Mouse (Mus musculus) myocyte (in vitro differentiated cells): ENCODE measurements around the gene Galnt6. TPM values are rescaled to one million over a fixed set of nuclear protein-coding genes. Genes with fewer than 3 reads are reported as not detected.

Experiments used
- H3K27me3 ChIP-seq: one replicate; pipeline ENCODE4 v1.6.1; 2011; ENCODE audit not compliant: control insufficient read depth, insufficient read depth, insufficient read length
- H3K36me3 ChIP-seq: one replicate; pipeline ENCODE4 v1.6.1; 2011; ENCODE audit not compliant: control insufficient read depth, insufficient read depth
- H3K4me2 ChIP-seq: one replicate; pipeline ENCODE4 v1.6.1; 2011; ENCODE audit warnings: low read depth, control low read depth
- H3K4me3 ChIP-seq: one replicate; pipeline ENCODE4 v1.5.1; 2011; ENCODE audit warnings: mild to moderate bottlenecking, control low read depth, moderate library complexity
- H3K79me2 ChIP-seq: one replicate; pipeline ENCODE4 v1.6.1; 2011; ENCODE audit not compliant: control insufficient read depth, insufficient read depth
- H3ac ChIP-seq: one replicate; pipeline ENCODE4 v1.6.1; 2011; ENCODE audit not compliant: control insufficient read depth, insufficient read length
- CEBPB ChIP-seq: IDR thresholded peaks from 2 replicates; pipeline ENCODE4 v1.6.1; 2011; ENCODE audit warnings: mild to moderate bottlenecking, moderate library complexity; ENCODE audit not compliant: poor library complexity, insufficient read depth, severe bottlenecking
- E2F4 ChIP-seq: IDR thresholded peaks from one replicate; pipeline ENCODE4 v1.6.1; 2011; ENCODE audit warnings: mild to moderate bottlenecking, control low read depth, moderate library complexity; ENCODE audit not compliant: insufficient read depth
- MAX ChIP-seq: IDR thresholded peaks from one replicate; pipeline ENCODE4 v1.6.1; 2011; ENCODE audit warnings: low read depth, mild to moderate bottlenecking, control low read depth
- MYOD1 ChIP-seq, 3 experiments: IDR thresholded peaks; one replicate each; pipeline ENCODE4 v1.6.1; 2011; ENCODE audit warnings: control low read depth in 2 of 3, low read depth in 2 of 3, mild to moderate bottlenecking in 2 of 3, moderate library complexity in 1 of 3; ENCODE audit not compliant: insufficient read length in 2 of 3, control insufficient read depth in 1 of 3
- MYOG ChIP-seq, 3 experiments: IDR thresholded peaks; one replicate each; pipeline ENCODE4 v1.6.1; 2011; ENCODE audit warnings: control low read depth in 2 of 3, low read depth in 2 of 3, mild to moderate bottlenecking in 2 of 3; ENCODE audit not compliant: insufficient read length in 2 of 3, control insufficient read depth in 1 of 3, insufficient read depth in 1 of 3
- POLR2A ChIP-seq: IDR thresholded peaks from one replicate; pipeline ENCODE4 v1.6.1; 2011; ENCODE audit warnings: low read depth, mild to moderate bottlenecking, control low read depth, moderate library complexity; ENCODE audit not compliant: insufficient read length
- POLR2AphosphoS2 ChIP-seq: IDR thresholded peaks from one replicate; pipeline ENCODE4 v1.6.1; 2011; ENCODE audit warnings: low read depth, control low read depth; ENCODE audit not compliant: insufficient read length
- REST ChIP-seq: IDR thresholded peaks from one replicate; pipeline ENCODE4 v1.6.1; 2011; ENCODE audit warnings: mild to moderate bottlenecking, control low read depth, moderate library complexity; ENCODE audit not compliant: insufficient read depth, insufficient read length
- SRF ChIP-seq: IDR thresholded peaks from one replicate; pipeline ENCODE4 v1.6.1; 2011; ENCODE audit warnings: low read depth; ENCODE audit not compliant: control insufficient read depth, insufficient read length
- TCF12 ChIP-seq: IDR thresholded peaks from one replicate; pipeline ENCODE4 v1.6.1; 2011; ENCODE audit warnings: mild to moderate bottlenecking, control low read depth; ENCODE audit not compliant: poor library complexity, insufficient read depth, severe bottlenecking
- TCF3 ChIP-seq: IDR thresholded peaks from one replicate; pipeline ENCODE4 v1.6.1; 2011; ENCODE audit warnings: low read depth, control low read depth; ENCODE audit not compliant: insufficient read length
- USF1 ChIP-seq: IDR thresholded peaks from one replicate; pipeline ENCODE4 v1.6.1; 2011; ENCODE audit warnings: low read depth, mild to moderate bottlenecking, control low read depth, moderate library complexity
- polyA plus RNA-seq: library from polyadenylated mRNA; unstranded; fragments of >200 nt; fragmentation: generic; extraction: Trizol; gene quantifications from one replicate; pipeline ENCODE4 v1.2.1, GENCODE M21; 2012; ENCODE audit warnings: missing spikeins

Galnt6 gene
- polyA plus RNA-seq, 1 experiment: 26.0 TPM

DNA sequence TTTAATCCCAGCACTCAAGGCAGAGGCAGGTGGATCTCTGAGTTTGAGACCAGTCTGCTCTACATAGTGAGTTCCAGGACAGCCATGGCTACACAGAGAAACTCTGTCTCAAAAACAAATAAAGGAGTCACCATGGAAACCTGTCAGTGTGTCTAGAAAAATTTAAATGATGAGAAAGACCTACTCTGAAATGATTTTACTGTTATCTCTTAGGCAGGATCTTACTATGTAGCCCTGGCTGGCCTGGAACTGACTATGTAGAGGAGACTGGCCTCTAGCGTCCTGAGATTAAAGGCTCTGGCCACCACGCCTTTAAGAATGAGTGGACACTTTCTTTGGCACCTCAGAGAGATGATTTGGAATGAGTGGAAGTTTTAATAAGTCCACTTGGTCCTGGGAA lies 23.3 kb upstream of the Galnt6 start:
- Histone ChIP-seq H3K79me2 (no peaks in the 10 kb centered on the region), H3K27me3 (no peaks in the 10 kb centered on the region), H3K4me2 (no peak overlapping the region), H3ac (no peak overlapping the region), H3K4me3 (no peak overlapping the region), H3K36me3 (no peaks in the 10 kb centered on the region)
- TF ChIP-seq TCF12 (no peak), MYOD1 (IDR thresholded peaks at IDR 0.05; ENCODE audit: control insufficient read depth in 1 of 3, insufficient read length in 2 of 3, low read depth in 2 of 3) (no peak), E2F4 (no peak), MYOG (IDR thresholded peaks at IDR 0.05; ENCODE audit: control insufficient read depth in 1 of 3, insufficient read depth in 1 of 3, insufficient read length in 2 of 3, low read depth in 2 of 3) (no peak), CEBPB (no peak), REST (no peak), SRF (no peak), POLR2AphosphoS2 (no peak), USF1 (no peak), TCF3 (no peak), POLR2A (no peak), MAX (no peak)

DNA sequence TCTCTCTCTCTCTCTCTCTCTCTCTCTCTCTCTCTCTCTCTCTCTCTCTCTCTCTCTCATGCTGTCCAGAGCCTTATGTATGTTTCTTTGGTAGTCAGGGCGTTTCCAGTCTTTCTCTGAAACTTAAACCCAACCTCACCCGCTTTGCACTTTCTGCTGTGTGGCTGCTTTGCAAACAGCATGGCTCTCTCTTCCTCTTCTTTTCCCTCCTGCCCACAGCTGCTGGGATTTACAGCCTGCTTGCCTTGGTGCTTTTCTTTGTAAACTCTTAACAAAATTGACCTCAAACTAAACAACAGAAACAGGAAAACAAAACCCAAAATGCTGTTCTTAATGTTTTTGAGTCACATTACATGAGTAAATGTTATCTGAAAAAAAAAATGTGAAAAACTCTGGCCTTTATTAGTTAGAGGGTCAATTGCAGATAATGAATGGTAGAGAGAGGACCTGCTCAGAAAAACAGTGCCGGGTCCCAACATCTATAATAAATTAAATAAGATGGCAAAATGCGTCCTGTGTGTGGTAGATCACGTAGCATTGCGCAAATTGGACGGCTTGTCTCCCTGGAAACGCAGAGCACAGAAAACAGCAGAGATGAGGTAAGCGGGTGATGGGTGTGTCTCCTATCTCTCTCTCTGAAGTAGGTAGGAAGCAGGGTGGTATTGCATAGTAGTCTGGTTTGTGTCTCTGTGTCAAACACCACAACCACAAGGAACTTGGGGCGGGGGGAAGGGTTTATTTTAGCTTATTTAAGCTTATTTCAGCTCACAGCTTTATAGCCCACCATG lies 20.8 kb upstream of the Galnt6 start:
- Histone ChIP-seq H3K27me3 (no peaks in the 10 kb centered on the region), H3K79me2 (no peaks in the 10 kb centered on the region), H3K4me3 (no peak overlapping the region), H3K36me3 (no peaks in the 10 kb centered on the region), H3ac (no peak overlapping the region), H3K4me2 (peak overlapping the region; percentile 13)
- TF ChIP-seq CEBPB (0 out of 2 replicates have a peak, but pooled peaks have one; percentile 51), E2F4 (no peak)

DNA sequence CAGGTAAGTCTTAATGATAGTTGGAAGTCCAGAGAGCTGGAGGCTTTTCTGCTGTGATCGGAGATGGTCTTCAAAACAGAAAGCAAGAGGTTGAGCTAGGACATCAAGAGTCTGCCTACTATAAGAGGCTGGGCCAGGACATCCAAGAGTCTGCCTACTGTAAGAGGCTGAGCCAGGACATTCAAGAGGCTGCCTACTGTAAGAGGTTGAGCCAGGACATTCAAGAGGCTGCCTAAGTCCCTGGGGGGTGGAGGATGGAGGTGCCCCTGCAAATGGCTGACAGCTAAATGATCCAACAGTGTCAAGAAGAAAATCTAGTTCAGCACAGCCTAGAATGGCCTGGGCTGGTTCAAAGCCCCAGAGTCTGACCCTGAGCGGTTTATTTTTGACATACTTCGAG lies 19.4 kb upstream of the Galnt6 start:
- Histone ChIP-seq H3ac (no peak overlapping the region), H3K36me3 (no peaks in the 10 kb centered on the region)
- TF ChIP-seq POLR2A (no peak), REST (no peak), MYOG (IDR thresholded peaks at IDR 0.05; ENCODE audit: control insufficient read depth in 1 of 3, insufficient read depth in 1 of 3, insufficient read length in 2 of 3, low read depth in 2 of 3) (no peak)

DNA sequence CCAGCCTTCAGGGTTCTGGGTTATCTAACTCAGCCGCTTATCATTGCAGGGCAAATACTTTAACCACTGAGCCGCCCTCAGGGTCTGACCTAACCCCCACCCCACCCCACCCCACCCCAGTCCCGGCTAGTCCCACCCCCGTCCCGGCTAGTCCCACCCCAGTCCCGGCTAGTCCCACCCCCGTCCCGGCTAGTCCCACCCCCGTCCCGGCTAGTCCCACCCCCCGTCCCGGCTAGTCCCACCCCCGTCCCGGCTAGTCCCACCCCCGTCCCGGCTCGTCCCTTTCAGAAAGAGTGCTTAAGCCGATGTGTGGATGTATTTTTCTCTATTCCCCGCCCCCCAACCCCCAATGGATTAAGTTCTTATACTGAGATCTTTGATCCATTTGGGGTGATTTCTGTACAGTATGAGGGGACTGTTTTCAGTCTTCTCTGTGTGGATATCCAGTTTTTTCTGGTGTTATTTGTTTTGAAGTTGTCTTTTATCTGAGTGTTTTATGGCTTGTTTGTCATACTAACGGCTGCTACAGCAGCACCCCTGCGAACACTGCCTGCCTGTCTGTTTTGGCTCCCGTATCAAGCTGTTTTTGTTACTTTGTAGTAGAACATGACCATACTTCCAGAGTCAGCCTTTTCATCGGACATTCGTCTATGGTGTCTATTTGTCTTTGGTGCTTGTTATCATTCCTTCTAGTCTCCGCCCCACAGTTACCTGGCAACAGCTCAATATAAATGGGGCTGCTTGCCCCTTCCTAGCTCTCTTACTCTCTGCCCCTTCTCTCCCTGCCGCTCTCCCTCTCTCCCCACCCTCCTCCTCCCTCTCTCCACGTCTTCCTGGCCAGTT lies 18.2 kb upstream of the Galnt6 start:
- Histone ChIP-seq H3K4me3 (peak overlapping the region; percentile 12), H3K79me2 (no peaks in the 10 kb centered on the region), H3K4me2 (peak overlapping the region; percentile 95), H3ac (no peak overlapping the region), H3K27me3 (no peaks in the 10 kb centered on the region), H3K36me3 (no peaks in the 10 kb centered on the region)
- TF ChIP-seq MAX (no peak), E2F4 (no peak), MYOG (IDR thresholded peaks at IDR 0.05; ENCODE audit: control insufficient read depth in 1 of 3, insufficient read depth in 1 of 3, insufficient read length in 2 of 3, low read depth in 2 of 3) (no peak), POLR2A (no peak), SRF (no peak), CEBPB (no peak), TCF3 (no peak), USF1 (no peak), REST (no peak), POLR2AphosphoS2 (no peak), MYOD1 (IDR thresholded peaks at IDR 0.05; ENCODE audit: control insufficient read depth in 1 of 3, insufficient read length in 2 of 3, low read depth in 2 of 3) (no peak), TCF12 (no peak)

More for the DNA sequence above, 19.4 kb upstream of the Galnt6 start:
- Histone ChIP-seq H3K79me2 (no peaks in the 10 kb centered on the region), H3K27me3 (no peaks in the 10 kb centered on the region), H3K4me2 (no peak overlapping the region), H3K4me3 (no peak overlapping the region)

DNA sequence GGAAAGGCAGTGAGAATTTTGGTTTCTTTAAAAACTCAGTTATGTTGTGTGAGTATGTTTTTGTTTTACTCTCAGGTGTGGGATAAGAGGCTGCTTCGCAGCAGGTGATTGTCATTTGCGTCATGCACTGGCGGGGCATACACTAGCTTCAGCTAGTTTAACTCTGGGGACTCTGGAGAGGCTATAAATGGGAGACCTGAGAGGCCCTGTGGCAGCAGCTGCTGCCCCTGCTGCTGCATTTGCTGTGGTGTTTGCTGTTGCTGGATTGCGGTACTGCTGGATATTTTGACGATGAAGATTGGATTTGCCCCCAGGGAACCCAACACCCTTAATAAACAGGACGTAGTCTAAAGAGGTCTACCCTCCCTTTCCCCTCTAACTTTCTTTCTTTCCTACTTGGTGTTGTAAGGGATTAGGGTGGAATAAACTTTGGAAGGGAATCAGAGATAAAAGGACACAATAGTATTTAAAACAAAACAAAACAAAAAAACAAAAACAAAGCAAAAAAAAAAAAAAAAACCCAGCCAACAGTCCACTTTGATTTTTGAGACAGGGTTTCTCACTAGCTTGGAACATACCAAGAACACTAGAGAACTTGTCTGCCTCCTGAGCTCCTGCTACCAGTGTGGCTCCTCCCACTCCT lies 17.4 kb upstream of the Galnt6 start:
- H3K4me2 ChIP-seq: peak overlapping the region; percentile 66
- no peak overlapping the region for H3ac ChIP-seq
- peak overlapping the region; percentile 12 for H3K4me3 ChIP-seq

More for the DNA sequence above, 17.4 kb upstream of the Galnt6 start:
- peak; percentile 62 for TF ChIP-seq TCF12
- TF ChIP-seq TCF3: peak; percentile 54
- TF ChIP-seq POLR2A: peak; percentile 18
- no peak for TF ChIP-seq E2F4
- peak; percentile 62 for TF ChIP-seq SRF
- no peak for TF ChIP-seq CEBPB
- peak; percentile 77 to 96 (median 94) for TF ChIP-seq MYOG (IDR thresholded peaks at IDR 0.05; ENCODE audit: control insufficient read depth in 1 of 3, insufficient read depth in 1 of 3, insufficient read length in 2 of 3, low read depth in 2 of 3)
- no peak for TF ChIP-seq REST
- no peak for TF ChIP-seq POLR2AphosphoS2
- no peak for TF ChIP-seq MAX
- peak; percentile 72 to 91 (median 89) for TF ChIP-seq MYOD1 (IDR thresholded peaks at IDR 0.05; ENCODE audit: control insufficient read depth in 1 of 3, insufficient read length in 2 of 3, low read depth in 2 of 3)
- TF ChIP-seq USF1: no peak
- H3K36me3 ChIP-seq: no peaks in the 10 kb centered on the region
- no peaks in the 10 kb centered on the region for H3K27me3 ChIP-seq
- H3K79me2 ChIP-seq: no peaks in the 10 kb centered on the region
